Mouse (Mus musculus) E14TG2a.4 (cell line): ENCODE data around the gene Nubp2.

Experiments
- CTCF ChIP-seq: conservative IDR thresholded peaks from 2 replicates; pipeline ENCODE4 v1.5.1; 2014; ENCODE audit warnings: low read length
- NANOG ChIP-seq: IDR thresholded peaks from 2 replicates; pipeline ENCODE4 v1.6.1; 2014; ENCODE audit warnings: borderline replicate concordance, low read length, mixed read lengths

- TF ChIP-seq CTCF (no peak), NANOG (no peak)
These were observed 26.1 kb downstream of the Nubp2 start for GRCm38 (mm10) chr17:24860076-24860475.
